Mouse (Mus musculus) E14TG2a.4 (cell line): ENCODE measurements at regions not wholly inside any gene's neighbourhood (a gene's known extent, or its start where the extent isn't known, plus 50 kb on each side); places are given as distances from the start of the nearest gene placed in this dataset.

Experiments used
- CTCF ChIP-seq: conservative IDR thresholded peaks from 2 replicates; pipeline ENCODE4 v1.5.1; 2014; ENCODE audit warnings: low read length
- NANOG ChIP-seq: IDR thresholded peaks from 2 replicates; pipeline ENCODE4 v1.6.1; 2014; ENCODE audit warnings: borderline replicate concordance, low read length, mixed read lengths

DNA sequence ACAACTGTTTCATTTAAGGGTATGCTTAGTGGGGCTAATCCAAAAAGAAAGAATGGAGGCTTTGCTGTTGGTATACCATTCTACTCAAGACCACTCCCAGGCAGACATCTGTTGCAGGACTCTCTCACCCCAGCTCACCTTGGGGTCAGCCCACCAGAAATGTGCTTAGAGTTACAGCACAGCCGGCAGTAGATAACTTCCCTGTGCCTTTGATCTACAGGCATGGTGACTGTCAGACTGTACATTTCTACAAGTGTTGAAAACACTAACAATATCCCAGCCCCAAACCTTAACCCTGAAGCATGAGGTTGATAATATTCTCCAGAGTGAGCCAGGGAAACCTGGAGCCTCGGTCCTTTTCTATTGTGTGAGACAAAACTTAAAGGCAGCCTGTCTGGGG lies 247.7 kb upstream of the Nt5c1b start:
- TF ChIP-seq NANOG (no peak), CTCF (no peak)
